Mouse (Mus musculus) frontal cortex, postnatal 36 days (tissue): ENCODE results near the gene Ptch1.

Experiments
- DNase-seq, 2 experiments: peaks; one replicate each; pipeline ENCODE4 v3.0.0; 2022; ENCODE audit warnings: low spot score in 2 of 2

Gene Ptch1

GRCm38 (mm10) chr13:63573256-63573835 lies at the start of gene Ptch1:
Gene Ptch1, minus strand, starts transcription at chr13:63573598.
- peak; percentile 31 to 48 for DNase-seq

- no peak for DNase-seq
Measured at GRCm38 (mm10) chr13:63621301-63621700, 47.9 kb upstream of the Ptch1 start.

GRCm38 (mm10) chr13:63613201-63613600 lies 39.8 kb upstream of the Ptch1 start:
- DNase-seq: no peak

- DNase-seq: no peak
Measured at GRCm38 (mm10) chr13:63609734-63610133, 36.3 kb upstream of the Ptch1 start.

GRCm38 (mm10) chr13:63597593-63597992 lies 24.2 kb upstream of the Ptch1 start:
- no peak for DNase-seq

GRCm38 (mm10) chr13:63595869-63596268 lies 22.5 kb upstream of the Ptch1 start:
- DNase-seq: no peak

GRCm38 (mm10) chr13:63593469-63594050 lies 20.2 kb upstream of the Ptch1 start:
- no peak for DNase-seq

- DNase-seq: no peak
Measured at GRCm38 (mm10) chr13:63592755-63593154, 19.4 kb upstream of the Ptch1 start.

- no peak for DNase-seq
Measured at GRCm38 (mm10) chr13:63574601-63575000, 1.2 kb upstream of the Ptch1 start.

GRCm38 (mm10) chr13:63572453-63573255 lies 744 bp downstream of the Ptch1 start:
- peak; percentile 39 to 45 for DNase-seq

GRCm38 (mm10) chr13:63572111-63572452 lies 1.3 kb downstream of the Ptch1 start:
- DNase-seq: no peak

- no peak for DNase-seq
Measured at GRCm38 (mm10) chr13:63570456-63570855, 2.9 kb downstream of the Ptch1 start.

GRCm38 (mm10) chr13:63569396-63569756 lies 4.0 kb downstream of the Ptch1 start:
- no peak for DNase-seq

GRCm38 (mm10) chr13:63568741-63569395 lies 4.5 kb downstream of the Ptch1 start:
- no peak for DNase-seq

- no peak for DNase-seq
Measured at GRCm38 (mm10) chr13:63568306-63568705, 5.1 kb downstream of the Ptch1 start.

- DNase-seq: peak; percentile 94 to 95
Measured at GRCm38 (mm10) chr13:63567677-63568293, 5.6 kb downstream of the Ptch1 start.

- peak; percentile 87 to 91 for DNase-seq
Measured at GRCm38 (mm10) chr13:63566018-63567015, 7.1 kb downstream of the Ptch1 start.

- DNase-seq: peak in 1 of 2 experiments; percentile 50
Measured at GRCm38 (mm10) chr13:63565320-63566017, 7.9 kb downstream of the Ptch1 start.

- peak; percentile 72 to 73 for DNase-seq
Measured at GRCm38 (mm10) chr13:63564626-63565319, 8.6 kb downstream of the Ptch1 start.
